Mouse (Mus musculus): ENCODE results near the gene Dennd2d.

Gene Dennd2d

DNA sequence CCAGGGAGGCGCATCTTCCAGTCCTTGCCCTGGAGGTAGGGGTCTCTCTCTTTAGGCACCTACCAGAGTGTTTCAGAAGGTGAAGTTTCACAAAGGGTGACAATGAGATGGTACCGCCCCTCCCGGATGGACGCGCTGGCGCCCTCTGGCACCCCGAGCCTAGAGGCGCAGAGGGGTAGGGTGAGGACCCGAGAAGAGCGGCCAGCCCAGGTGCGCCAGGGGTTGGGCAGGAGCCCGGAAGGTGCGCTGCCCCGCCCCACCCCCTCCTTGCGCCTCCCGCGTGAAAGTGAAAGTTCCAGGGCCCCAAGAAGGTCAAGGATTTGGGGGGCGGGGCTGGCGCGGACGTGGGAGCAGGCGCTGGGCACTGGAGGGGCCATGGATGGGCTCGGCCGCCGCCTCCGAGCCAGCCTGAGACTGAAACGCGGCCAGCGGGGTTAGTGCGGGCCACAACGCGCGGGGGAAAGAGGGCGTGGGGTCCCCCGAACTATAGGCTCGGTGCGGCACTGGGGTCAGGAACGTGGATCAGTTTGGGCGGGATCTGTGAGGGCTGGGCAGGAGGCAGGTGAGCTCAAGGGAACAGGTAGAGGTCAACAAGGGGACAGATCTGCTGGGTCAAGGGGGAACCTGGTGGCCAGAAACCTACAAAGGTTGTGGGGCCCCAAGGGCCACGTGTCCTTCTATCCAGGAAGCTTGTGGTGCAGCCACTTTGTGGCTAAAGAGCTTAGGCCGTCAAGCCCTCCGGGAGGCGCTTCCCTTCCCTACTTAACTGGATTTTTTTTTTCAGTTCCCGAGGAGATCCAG is at the start of gene Dennd2d:
TSS of gene Dennd2d (plus strand) at position 125 of the 801 bp plus-strand sequence.
- DNase-seq: peak; percentile 92

DNA sequence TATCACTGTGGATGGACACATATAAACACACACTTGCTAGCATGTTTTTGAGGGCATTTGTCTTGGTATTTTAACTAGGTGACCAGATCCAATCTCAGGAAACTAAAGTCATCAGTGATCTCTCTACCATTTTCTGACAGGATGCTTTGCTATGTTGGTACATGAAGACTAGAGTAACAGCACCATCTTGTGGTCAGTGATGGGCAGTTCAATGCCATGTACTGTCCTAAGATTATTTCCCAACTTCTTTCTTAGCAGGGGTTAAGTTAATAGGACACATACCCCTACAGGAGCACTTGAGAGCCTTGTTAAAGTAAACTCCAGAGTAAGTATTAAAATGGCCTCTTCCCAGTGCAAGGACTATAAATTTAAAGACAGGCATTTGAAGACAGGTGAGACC is 33.6 kb upstream of the Dennd2d start:
- peak; percentile 47 for DNase-seq

DNA sequence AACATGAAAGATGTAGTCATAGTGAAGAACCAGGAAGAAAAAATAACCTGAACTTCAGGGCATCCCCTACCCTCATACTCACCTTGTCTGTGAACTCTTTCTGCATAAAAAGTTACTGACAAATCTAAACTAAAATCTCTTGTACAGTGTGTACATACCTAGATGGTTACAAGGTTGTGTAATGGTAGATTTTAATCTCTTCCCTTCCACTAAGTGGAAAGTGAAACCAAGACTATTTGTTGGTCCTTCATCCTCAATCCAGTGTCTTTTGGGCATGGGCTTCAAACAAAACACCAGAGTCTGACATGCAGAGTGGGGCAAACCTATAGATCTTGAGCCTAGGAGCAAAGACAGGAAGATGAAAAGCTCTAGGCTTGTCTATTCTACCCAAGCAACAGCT is 33.2 kb upstream of the Dennd2d start:
- peak; percentile 20 for DNase-seq

DNA sequence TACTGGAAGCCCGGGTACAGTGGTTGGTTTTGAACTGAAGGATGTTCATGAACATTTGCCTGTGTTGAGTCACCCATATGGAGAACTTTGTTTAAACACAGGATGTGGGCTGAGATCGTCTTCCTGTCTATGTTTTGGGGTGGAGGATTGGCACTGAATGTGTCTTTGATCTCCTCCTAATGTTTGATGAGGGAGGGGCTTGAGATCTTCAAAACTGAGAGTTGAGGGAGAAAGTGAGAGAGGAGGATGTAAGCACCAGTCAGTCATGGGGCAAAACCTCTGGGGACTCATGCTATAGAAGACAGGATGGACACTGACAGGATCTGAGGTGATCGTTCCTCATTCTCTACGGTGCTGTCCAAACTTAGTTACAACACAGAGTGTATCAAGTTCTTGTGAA is 32.6 kb upstream of the Dennd2d start:
- DNase-seq: peak; percentile 37

DNA sequence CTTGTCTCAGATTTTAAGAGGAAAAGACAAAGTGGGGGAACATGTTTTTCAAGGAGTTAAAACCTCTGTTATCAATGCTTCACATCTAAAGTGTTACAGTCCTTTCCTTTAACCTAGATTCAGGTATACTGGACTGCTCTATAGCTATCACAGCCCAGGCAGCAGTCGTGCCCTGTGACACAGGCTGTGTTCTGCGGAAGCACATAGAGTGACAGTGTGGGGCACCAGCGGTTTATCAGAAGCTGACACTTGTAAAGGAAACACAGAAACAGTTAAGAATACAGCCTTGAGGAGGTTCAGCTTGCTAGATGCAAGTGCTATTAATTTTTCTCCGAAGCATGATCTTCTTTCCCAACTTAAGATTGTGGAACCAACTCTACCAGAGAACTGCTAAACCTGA is 29.6 kb upstream of the Dennd2d start:
- DNase-seq: peak; percentile 52

DNA sequence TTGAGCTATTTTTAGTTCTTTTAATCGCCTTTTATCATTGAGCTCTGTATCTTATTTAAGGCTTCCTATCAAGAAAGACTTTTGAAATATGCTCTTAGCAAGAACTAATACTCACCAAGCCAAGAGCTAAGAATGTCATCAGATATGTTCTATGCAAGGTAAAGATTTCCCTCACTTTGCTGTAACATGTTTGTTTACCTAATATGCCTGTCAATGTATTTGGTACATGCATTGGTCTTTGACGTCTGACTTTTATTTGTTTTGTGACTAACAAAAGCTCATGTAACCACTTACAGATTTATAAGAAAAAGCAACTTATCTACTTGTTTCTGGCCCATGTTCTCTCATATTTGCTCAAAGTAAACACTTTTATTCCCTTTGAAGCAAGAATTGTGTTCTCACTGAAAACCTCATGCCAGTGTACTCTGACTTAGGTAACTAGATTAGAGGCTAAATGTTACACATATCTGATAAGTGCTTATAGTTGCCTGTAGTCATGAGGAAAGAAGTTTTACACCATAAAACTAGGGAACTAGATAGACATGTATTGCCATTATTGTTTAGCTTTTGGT is 24.8 kb upstream of the Dennd2d start:
- no peak for DNase-seq

DNA sequence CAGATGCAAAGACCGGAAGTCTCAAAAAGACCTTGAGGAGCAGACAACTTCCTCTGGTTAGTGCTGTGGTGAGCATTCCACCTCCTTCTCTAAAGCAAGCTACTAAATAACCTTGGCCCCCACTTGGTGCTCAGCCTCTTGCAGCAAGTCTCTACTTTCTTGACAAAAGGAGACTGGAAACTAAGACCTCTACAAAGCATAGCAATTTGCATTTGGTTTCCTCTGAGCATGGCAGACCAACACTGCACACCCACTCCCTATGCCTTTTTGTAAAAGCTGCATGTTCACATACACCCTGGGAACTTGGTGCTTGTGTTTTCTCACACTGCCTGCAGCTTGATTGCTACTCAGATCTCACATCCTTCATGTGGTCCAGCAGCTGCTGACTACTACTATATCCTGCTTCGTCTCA is 20.1 kb upstream of the Dennd2d start:
- peak; percentile 54 for DNase-seq

DNA sequence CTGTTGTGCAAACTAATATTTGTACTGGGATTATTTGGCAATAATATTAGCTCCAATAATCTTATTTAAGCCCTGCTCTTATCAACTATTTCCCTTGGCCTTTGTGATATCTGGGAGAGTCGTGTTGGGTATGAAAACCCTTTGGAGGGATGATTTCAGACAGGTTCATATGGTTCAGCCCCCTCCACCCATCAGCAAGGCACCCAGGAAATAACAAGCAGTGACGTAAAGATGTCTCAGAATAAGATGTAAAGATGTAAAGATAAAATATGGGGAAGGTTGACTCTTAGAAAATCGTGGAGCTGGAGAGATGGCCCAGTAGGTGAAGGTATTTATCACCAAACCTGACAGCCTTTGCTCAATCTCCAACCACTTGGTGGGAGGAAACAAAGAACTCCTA is 19.7 kb upstream of the Dennd2d start:
- DNase-seq: peak; percentile 16

DNA sequence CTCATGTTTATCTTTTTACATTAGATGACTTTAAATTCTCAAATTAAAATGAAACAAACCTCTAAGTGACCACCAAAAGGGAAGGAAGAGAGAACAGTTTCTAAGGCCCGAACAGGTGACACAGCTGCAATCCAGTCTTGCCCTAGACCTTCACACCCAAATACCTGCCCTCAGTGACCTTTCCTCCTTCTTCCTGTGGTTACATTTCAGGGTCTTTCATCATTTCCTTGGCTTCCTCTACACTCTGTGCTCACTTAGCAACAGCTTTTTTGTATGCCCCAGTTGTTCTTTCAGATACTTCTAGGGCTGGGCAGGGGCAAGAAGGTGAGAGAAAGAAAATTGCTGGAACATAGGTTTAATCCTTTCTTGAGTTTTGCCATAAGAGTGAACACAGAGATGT is 17.5 kb upstream of the Dennd2d start:
- no peak for DNase-seq

DNA sequence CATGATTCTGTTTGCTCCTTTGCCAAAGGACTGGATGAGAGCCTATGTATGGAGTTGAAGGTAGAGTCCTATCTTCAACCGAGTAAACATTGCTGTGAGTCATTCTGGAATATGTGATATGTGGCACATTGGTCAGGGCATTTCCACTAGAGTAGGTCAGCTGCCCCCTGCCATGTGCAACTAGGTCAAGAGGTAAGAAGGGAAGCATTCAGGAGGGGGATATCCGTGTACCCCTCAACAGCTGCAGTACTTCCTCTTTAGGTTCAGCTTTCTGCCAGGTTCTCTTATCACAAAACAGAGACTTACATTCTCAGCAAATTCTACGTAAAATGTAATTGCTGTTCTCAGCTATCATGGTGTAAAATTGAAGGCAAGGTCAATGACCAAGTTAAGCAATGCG is 8.0 kb upstream of the Dennd2d start:
- no peak for DNase-seq

DNA sequence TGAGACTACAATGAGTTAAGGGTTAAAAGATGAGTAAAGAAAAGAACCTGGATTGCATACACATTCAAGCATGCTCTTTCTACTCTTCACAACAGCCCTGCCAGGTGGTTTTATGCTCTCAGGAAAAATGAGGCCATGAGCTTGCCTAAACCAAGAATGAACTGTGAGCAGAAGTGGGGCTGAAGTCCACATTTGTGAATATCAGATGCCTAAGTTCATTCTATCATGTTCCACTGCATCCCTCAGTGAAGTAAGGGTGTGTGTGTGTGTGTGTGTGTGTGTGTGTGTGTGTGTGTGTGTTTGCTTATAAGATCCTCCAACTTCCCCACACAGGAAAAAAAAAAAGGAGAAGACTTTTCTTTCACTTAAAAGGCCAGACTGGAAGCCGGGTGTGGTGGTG is 5.3 kb upstream of the Dennd2d start:
- no peak for DNase-seq

DNA sequence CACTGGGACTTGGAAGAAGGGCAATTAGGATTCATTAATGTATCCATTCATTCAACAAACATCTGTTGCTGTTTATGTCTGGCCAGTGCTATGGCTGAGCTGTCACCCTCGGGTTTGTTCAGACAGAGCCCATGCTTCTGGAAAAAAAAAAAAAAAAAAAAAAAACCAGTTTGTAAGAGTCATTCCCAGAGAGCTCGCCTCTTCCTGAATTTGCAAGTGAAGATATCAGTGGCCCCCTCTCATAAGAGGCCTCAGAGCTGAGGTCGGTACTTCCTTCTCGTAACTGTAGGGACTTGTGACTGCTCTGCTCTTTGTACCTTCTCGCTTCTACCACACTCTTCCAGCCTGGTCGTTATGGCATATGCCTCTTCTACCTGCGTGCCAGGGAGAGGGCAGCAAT is 1.1 kb downstream of the Dennd2d start:
- DNase-seq: peak; percentile 46

DNA sequence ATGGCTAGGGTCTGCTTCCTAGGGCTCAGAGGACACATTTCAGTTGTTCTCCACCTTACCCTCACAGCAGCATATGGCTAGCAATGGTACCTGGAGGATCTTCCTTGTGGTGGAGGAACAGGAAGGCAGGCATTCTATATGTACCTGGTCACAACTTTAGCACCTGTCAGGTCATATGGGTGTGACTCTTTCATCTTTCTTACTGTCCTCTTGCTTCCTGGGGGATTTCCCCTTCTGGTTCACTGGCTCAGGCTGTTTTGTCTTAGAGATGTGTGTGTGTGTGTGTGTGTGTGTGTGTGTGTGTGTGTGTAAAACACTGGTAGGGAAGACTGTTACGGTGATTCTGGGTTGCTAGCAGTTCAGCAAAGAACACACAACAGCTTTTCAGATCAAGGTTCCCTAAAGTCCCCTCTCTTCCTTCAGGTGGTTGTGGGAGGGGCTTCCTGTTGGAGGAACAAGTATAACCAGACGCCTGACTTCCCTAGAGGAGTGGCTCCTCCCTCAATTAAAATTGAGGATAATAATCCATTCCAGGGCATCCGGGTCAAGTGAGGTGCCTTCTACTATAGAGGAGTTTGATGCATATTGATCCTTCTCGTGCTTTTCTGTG is 1.7 kb downstream of the Dennd2d start:
- peak; percentile 39 for DNase-seq

DNA sequence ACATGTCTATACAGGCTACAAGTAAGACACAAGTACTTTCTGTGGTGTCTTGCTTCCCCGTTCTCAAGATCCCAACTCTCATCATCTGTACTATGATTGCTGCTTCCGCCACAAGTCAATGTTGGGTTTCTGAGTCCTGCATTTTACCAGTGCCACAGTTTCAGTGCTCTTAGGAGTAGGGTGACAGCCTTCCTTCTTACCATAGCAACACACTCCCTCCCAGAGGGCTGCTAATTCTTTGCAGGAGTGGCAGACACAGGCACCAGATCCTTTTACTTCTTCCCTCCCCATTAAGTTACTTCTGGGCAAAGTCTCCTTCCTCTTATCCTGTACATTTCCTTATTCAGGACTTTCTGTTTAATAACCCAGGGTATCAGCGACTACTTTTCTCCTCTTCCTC is 2.7 kb downstream of the Dennd2d start:
- no peak for DNase-seq

DNA sequence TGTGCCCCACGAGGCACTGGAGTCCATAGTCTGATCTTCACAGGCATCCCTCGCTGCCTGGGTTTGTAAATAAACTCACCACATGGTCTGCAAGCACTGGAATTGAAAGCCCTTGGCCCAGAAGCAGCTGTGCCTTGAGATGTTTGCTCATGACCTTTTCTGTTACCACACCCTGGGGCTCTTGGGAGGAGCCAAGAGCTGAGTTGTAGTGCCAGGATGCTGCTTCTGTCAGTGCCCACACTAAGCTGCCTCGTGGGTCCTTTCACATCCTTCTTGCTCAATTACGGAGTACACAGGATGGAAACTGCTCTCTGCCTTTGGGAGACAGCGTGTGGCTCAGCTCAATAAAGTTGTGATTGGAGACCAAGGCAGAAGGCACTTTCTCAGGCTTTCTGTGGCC is 3.6 kb downstream of the Dennd2d start:
- peak; percentile 58 for DNase-seq

DNA sequence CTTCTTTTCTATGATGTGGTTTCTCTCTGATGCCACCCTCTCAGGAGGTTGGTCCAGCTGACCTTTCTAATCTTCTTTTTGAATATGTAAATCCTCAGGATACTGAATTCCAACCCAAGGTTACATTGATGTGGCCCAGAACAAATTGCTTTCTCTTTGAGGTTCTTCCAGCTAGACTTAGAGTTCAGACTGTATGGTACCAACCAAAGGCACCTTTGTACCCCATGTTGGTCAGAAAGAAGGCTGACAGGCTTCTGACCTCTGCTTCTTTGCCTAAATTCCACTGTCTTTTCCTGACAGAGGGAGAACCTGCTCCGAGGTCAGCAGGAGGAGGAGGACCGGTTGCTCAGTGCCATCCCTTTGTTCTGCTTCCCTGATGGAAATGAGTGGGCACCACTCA is 5.3 kb downstream of the Dennd2d start:
- no peak for DNase-seq

DNA sequence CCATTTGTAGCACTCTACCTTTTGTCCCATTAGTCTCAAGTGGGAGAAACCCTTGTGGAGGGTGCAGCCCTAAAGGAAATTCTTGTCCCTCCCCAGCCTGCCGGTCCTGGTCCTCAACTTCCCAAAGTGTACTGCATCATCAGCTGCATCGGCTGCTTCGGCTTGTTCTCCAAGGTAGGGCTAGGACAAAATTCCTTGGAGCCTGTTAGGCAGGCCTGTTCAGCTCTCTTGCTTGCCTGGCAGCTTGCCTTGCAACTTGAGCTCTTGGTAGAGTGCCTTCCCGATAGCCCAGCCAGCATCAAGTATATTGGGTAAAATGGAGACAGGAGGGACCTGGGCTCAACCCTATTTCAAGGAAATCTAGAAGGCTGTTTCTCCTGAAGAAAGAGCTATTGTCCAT is 8.0 kb downstream of the Dennd2d start:
- DNase-seq: no peak

DNA sequence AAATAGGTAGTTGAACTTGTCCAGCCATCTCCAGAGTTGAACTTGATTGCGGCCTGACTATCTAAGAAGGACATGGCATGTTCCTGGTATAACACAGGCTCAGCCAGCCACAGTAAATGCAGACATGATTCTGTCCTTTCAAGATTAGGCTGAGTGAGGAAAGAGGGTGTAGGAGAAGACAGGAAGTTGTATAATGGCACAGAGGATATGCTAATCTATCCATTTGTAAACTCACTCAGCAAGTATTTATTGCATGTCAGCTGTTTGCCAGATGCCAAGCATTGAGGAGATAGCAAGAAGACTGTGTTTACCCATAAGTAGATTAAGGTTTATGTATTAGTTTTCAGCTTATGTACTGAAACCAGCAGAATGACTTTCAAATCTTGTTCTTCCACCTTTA is 10.5 kb downstream of the Dennd2d start:
- DNase-seq: no peak

DNA sequence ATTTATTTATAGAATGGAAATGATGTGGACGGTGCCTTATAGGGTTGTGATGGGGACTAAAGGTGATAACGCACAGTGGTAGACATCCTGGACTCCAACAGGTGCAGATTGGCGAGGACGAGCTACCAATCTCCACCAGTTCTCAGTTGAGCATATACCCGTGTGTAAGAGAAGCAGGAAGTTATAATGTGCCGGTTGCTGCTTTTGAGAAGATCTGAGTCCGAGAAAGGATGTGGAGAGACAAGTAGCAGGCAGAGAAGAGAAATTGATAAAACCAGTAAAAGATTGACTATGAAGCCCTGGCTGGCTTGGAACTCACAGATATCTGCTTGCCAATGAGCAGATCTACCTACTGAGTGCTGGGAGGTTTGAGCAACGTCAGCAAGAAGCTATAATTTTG is 11.0 kb downstream of the Dennd2d start:
- DNase-seq: no peak

DNA sequence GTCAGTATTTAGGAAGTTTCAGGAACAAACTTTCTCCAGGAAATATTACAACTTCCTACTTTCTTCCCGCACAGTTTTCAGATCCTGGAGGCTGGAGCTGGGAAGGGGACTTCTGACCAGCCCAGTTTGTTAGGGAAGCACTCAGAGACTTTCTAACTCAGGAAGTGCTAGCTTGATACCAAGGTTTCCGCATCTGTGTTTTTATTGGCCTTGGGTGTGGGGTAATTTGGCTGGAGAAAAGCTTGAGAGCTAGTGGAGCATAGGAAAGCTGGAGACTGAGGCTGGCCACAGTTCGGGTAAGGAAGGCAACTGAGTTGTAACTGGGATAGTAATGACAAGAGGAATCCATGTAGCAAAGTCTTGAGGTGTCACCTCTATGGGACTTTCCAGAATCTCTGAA is 11.7 kb downstream of the Dennd2d start:
- DNase-seq: no peak

DNA sequence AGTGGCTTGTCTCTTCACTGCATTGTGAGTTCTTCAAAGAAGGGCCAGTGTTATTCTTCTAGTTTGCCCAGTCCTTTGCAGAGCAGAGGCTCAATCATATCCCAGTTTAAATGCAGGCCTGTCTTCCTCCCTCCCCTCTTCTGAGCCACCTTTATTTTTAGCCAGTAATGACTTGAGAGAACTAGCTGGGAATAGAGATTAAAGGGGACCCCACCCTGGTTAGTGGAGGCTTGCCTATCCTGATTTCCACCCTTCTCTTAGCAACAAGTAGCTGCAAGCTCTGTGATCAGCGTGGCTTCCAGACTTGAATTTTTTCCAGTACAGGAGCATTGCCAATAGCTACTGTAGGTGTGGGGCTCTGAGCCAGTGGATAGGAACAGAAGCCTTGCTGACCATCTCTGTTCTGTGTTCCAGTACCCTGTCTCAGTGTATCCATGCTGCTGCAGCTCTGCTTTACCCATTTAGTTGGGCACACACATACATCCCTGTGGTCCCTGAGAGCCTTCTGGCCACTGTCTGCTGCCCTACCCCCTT is 12.3 kb downstream of the Dennd2d start:
- no peak for DNase-seq

DNA sequence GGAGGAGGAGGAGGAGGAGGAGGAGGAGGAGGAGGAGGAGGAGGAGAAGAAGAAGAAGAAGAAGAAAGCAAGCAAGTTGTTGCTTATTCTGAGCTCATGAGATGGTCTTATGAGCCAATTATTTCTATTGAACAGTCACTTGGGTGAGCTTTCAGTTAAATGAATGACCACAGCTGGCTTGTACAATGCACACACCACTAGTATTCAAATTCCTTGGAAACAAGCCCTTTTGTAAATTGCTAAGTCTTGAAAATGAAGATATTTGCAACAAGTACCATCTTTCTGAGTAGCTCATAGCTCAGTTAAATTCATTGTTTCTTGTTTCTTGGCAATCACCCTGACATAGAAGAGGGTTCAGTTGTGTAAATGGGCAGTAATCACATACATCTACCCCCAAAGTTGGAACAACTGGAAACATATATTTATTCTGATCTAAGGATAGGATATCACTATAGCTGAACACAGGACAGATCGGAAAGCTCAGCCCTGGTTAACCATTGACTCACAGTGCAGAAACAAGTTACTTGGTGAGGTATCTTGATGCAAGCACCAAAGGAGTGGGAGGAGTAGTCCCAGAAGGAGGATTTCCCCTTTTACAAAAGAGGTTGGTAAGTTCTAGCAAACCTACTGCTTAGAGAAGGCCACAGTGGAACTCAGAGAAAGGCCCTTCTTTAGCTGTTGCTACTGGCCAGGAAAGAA is 13.3 kb downstream of the Dennd2d start:
- DNase-seq: no peak

DNA sequence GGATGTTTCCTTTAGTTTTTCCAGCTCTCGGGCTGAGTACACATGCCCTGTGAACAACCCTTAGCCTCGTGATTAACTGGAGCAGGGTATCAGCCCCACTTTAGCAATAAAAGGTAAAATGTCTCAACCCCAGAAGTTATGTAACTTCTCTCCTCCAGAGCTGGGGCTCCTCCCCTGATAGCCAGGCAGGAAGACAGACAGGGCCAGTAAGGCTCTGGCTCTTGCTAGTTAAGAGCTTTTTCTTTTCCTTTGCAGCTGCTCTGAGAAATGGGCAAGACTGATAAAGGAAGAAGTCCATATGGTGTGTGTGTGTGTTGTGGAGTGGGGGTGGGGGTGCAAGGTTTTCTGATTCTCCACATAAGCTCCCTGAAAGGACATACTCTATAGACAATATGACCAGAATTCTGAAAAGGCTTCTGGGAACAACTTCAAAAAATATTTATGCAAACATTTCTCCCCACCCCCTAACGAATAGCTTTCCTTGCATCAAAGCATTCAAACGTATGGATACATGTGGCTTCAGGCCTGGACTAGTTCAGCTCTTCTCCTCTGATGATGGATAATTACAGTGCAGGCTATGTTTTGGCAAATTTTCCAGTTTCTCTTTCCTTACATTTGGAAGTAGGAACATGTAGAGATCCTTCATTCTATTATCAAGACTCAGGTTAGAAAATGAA is 14.0 kb downstream of the Dennd2d start:
- DNase-seq: no peak
